Mouse (Mus musculus) R1 (cell line): ENCODE data around the gene Pml.

ENCODE experiments used
- DNase-seq: peaks from one replicate; pipeline ENCODE4 v3.0.0-alpha.2; 2018; ENCODE audit warnings: low read depth, low spot score

The Pml gene

GRCm38 (mm10) chr9:58202676-58203453 lies 46.7 kb downstream of the Pml start:
- DNase-seq = no peak

DNA sequence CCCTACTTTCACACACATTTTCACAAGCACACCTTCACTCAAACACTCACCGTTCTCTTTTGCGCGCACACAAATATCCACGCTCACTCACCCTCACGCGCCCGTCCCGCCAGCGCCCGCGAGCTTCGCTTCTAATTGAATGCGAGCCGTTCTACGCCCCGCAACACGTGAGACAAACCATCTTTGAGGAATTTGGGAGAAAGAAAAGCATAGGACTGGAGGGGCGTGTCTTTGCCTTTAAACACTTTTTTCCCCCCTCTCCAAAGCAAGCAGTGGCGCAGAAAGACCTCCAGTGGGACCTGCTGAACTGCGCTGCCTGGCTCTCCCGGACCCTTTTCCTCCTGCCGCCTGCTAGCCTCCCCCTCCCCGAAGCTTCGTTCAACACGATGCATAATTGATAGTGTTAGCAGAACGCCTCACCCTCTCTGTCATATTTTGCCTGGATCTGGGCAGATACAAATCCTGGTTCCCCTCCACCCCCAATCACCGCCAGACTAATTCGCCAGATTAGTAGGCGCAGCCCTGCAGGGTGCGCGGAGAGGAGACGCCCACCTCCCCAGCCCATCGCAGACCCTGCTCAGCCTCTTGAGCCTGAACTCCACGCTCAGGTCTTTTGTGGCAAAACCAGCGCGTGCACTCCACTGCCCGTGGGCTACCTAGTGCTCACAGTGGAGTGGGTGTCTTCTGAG lies 47.6 kb downstream of the Pml start:
- peak; percentile 72 for DNase-seq

DNA sequence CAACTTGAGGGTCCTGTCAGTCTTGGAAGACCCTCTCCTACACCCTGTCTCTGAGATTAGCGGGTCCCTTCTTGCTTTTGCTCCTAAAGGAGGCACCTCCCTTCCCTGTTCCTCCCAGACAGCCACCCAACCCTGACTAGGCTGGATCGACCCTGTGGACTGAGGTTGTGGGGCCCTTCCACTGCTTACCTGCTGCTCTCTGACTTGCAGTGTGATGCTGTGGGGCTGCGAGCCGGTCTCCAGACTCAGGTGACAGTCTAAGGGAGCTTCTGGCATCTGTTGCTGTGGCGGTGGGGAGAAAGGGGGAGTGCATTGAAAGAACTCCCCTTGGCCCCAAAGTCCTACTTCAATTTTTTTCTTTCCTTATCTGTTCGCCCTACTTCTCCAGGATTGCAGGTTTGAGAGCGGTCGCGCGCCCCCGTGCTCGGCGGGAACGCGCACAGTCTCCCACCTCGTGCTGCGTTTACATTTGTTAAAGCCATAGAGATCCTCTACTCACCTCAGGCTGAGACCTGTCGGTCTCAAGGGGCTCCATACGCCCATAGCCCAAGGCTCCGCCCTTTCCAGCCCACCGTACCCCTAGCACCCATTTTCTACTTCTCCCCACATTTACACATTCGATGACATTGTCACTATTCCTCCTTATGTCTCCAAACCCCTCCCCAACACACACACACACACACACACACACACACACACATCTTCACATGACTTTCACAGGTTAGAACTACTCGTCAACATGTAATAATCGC lies 48.3 kb downstream of the Pml start:
- no peak for DNase-seq

DNA sequence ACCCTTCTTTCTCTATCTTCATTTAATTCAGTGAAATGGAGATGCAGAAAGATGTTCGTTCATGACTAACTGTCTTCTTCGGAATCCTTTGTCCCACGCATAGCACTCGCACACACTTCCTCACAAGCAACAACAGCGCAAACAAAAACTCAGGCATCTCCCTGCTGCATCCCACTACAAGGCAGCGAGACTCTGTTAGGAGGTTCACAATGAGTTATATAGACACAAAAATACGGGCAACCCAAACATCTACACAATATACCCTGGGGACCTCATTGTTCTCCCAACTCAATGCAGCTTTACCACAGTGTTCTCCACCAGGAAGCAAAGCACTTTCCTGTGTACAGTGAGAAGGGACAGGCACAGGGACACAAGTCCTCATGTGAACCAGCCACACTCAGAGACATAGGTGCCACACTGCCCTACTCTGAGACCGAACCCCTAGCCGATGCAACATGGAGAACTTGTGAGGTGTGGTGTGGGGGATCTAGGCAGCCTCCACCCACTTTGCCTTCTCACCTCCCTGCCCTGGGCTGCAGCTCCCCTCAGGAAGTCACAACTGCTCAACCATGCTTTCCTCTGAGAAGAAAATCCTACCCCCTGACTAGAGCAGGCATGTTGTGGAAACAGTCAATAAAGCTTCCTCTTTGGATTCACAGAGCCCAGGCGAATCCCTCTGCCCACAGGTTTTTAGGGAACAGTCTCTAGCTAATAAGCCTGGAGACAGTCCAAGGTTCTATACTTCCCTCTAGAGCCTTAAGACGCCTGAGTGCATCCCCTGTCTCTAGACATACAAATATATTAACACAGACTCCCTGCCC lies 49.1 kb downstream of the Pml start:
- no peak for DNase-seq

DNA sequence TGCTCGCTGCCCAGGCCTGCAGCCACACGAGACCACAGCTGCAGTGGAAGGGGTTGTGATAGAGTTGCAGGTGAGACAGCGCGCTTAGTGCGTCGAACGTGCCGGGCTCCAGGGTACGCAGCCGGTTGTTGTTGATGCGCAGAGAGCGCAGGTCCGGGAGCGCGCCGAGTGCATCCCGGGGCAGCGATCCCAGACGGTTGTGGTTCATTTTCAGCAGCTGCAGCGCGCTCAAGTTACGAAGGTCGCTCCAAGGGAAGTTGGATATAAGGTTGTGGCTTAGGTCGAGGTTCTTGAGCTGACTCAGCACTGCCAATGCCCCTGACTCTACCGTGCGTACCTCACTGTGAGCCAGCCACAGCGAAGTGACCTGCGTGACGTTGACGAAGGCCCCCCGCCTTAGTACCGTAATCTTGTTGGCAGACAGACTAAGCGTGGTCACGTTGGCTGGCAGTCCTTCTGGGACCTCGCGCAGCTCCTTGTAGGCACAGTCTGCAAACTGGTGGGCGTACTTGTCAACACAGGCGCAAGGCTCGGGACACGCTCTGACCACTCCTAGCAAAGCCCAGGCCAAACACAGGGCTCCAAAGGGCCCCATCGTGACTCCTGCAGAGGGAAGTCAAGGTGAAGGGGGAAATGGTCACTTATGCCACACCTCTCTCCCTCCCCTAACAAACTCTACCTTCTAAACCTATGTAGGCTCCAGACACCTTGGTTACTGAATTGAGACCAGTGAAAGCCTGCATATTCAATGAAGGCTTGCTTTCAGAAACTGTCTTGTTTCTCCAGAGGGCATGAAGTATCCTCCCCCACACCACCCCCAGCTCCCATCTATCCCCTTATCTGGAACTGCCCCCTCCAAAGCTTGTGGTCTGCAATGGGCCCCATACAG lies 50.0 kb downstream of the Pml start:
- peak; percentile 57 for DNase-seq

DNA sequence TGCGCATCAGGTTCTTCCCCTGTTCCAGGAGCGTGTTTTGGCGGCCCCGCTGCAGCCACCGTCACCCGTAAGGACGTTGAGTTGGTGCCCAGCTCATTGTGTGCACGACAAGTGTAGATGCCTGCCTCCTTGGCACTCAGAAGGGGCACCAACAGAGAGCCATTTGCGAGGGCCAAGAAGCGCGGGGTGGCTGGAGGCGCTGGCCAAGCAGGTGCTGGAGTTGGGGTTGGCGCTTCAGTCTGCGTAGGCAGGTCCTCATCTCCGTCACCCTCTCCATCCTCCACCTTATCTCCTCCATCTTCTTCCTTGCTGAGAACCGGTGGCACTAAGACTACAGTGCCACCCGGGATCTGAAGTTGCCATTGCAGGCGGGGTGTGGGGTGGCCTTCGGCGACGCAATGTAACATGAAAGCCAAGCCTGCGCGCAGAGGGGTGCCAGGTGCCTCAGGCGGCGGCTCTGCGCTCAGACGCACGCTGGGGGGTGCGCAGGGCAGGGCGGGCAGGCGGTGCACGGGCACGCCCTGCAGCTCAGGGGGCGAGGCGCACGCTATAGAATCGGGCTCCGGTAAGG lies 50.7 kb downstream of the Pml start:
- DNase-seq = peak; percentile 55

GRCm38 (mm10) chr9:58197781-58198701 lies 51.5 kb downstream of the Pml start:
- DNase-seq = peak; percentile 72

DNA sequence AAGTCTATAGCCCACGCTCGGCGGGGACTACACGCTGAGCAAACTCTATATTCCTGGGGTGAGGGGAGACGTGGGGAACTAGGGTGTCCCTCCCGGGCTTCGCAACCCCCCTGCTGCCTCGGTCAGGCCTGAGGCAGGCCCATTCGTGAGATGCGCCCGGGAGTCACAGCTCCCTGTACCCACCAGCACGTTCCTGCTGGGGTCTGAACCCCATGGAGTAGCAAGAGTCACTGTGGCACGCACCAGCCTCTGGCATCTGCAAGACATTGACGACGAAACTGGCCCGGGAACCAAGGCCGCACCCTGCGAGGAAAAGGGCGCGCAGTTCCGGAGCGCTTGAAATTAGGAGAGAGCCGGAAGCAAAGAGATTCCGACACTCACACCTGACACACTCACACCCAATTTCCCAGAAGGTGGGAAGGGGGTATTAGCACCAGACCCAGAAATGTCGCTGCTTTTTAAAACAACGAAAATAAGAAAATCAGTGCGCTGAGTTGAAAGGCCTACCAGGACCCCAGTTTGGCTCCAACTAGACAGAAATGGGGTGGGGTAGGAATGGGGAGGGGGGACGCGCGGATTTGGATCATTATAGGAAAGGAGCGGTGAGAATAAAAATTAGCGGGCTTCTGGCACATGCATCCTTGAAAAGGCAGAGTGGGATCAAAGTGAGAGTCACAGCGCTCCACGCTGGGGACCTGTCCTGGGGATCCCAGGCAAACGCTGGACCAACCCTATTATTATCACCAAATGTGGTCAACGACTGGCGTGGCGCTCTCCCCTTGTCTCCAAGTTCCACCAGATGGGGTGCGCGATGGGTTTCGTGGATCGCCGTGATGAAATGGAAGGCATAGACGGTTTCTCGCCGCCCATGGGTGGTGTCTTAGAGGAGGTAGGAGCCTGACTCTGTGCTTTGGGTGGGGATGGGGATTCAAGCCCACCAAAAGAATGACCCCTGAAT lies 52.7 kb downstream of the Pml start:
- DNase-seq = peak; percentile 66

GRCm38 (mm10) chr9:58196141-58196540 lies 53.4 kb downstream of the Pml start:
- peak; percentile 33 for DNase-seq

- no peak for DNase-seq
Measured at GRCm38 (mm10) chr9:58195671-58196070, 53.9 kb downstream of the Pml start.

- peak; percentile 30 for DNase-seq
Measured at GRCm38 (mm10) chr9:58194222-58194621, 55.4 kb downstream of the Pml start.

- DNase-seq = no peak
Measured at GRCm38 (mm10) chr9:58184456-58184855, 65.1 kb downstream of the Pml start.

GRCm38 (mm10) chr9:58179390-58179789 lies 70.2 kb downstream of the Pml start:
- DNase-seq = no peak

DNA sequence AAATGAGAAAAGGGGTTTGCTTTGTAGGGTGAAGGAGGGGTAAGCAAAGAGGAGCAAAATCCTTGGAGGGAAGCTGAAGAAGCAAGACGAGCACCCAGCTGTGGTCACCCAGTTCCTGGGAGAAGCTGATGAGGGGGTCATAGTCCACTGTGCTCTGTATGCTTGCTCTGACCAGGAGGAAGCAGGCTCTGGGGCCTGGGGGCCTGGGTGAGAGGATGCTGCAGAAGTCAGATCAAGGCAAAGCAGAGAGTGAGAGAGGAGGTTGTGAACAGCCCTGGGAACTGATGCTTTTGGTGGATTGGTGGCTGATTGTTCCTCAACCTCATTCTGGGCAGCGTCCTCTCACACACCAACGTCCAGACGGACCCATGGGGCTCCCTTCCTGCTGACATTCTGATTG lies 72.4 kb downstream of the Pml start:
- DNase-seq = no peak

DNA sequence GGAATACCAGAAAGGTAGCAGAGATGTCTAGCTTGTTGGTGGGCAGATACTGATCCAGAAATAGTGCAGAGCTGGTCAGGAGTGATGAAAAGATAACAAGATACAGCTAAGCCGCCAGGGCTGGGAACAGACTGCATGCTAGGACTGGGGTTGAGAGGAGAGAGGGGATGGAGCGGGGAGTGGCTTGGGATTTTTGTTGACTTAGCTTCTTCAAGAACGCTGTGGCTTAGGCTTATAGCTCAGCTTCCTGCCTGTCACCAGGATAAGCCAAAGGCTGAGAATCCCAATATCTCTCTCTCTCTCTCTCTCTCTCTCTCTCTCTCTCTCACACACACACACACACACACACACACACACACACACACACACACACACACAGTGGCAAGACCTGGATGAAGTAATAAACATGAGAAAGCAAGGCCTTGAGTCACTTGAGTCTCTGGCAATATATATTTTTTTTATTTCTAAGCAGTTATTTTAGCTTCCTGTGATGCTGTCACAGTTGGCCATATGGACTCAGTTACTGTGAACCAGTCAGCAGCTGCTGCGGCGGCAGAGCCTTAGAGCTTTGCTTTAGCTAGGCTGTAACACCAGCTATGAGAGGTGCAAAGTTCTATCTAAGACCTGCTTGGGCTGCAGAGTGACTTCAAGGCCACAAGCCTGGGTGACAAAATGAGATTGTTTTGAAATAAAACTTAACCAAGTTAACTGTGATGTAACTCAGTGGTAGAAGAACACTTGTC lies 73.7 kb downstream of the Pml start:
- no peak for DNase-seq

DNA sequence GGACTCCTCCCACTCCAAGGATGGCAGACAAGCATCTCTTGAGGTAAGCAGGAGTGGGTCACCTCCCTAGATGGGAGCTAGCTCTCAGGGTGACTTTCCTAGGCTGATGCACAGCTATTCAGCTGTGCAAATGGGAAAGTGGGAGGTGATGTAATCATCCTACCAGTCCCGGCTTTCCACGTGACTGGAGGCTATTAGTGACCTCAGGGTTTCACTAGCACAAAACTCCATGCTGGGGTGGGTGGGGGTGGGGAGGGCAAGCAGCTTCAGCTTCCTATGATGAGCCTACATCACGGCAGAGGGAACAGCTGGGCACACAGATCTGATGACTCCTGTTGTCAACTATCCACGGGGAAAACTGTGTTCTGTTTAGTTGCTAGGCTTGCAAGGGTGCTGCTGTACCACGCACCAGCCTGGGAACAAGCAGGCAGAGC lies 74.8 kb downstream of the Pml start:
- DNase-seq = peak; percentile 16

DNA sequence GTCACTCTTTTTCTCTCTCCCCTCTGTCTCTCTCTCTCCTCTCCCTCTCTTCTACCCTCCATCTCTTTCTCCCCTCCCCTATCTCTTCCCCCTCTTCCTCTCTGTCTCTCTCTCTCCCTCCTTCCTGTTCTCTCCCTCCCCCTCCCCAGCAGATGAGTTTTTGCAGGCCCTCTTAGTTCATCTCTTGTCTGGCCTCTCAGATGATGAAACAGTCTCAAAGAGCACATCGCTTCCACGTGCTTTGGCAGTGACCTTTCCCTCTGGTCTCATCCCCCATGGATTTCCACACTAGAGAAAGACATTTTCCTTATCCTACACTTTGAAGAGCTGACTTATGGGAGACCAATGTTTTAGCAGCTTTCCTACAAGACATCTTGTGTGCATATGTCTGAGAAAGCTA lies 76.7 kb downstream of the Pml start:
- no peak for DNase-seq
